Mouse (Mus musculus) kidney, postnatal 14 days (tissue): ENCODE data around the gene Man1a.

Experiments used
- DNase-seq: peaks from one replicate; pipeline ENCODE4 v3.0.0; 2022; ENCODE audit warnings: mixed read lengths

The Man1a gene

GRCm38 (mm10) chr10:54060587-54060986, 15.8 kb downstream of the Man1a start:
- DNase-seq, result no peak

- no peak for DNase-seq
Observed at GRCm38 (mm10) chr10:54059679-54060249, 16.6 kb downstream of the Man1a start.

- DNase-seq, result peak; percentile 17
Observed at GRCm38 (mm10) chr10:54059092-54059496, 17.3 kb downstream of the Man1a start.

- DNase-seq, result no peak
Observed at GRCm38 (mm10) chr10:54058657-54059056, 17.8 kb downstream of the Man1a start.

GRCm38 (mm10) chr10:54054188-54054587, 22.2 kb downstream of the Man1a start:
- no peak for DNase-seq

GRCm38 (mm10) chr10:54047885-54048284, 28.5 kb downstream of the Man1a start:
- DNase-seq, result no peak

GRCm38 (mm10) chr10:54043358-54043757, 33.1 kb downstream of the Man1a start:
- DNase-seq, result no peak

GRCm38 (mm10) chr10:54042212-54042840, 34.1 kb downstream of the Man1a start:
- no peak for DNase-seq

GRCm38 (mm10) chr10:54040261-54041165, 35.9 kb downstream of the Man1a start:
- peak; percentile 13 for DNase-seq

GRCm38 (mm10) chr10:54039754-54040153, 36.7 kb downstream of the Man1a start:
- no peak for DNase-seq

GRCm38 (mm10) chr10:54038734-54039133, 37.7 kb downstream of the Man1a start:
- no peak for DNase-seq

GRCm38 (mm10) chr10:54038180-54038579, 38.2 kb downstream of the Man1a start:
- no peak for DNase-seq

- no peak for DNase-seq
Observed at GRCm38 (mm10) chr10:54037348-54038010, 38.9 kb downstream of the Man1a start.

- DNase-seq, result no peak
Observed at GRCm38 (mm10) chr10:54035586-54035985, 40.8 kb downstream of the Man1a start.

- DNase-seq, result no peak
Observed at GRCm38 (mm10) chr10:54034779-54035178, 41.6 kb downstream of the Man1a start.

- DNase-seq, result peak; percentile 48
Observed at GRCm38 (mm10) chr10:54032316-54033092, 43.9 kb downstream of the Man1a start.

GRCm38 (mm10) chr10:54028866-54029265, 47.5 kb downstream of the Man1a start:
- DNase-seq, result no peak

- no peak for DNase-seq
Observed at GRCm38 (mm10) chr10:54026738-54027427, 49.5 kb downstream of the Man1a start.

- DNase-seq, result no peak
Observed at GRCm38 (mm10) chr10:54026101-54026500, 50.3 kb downstream of the Man1a start.

- DNase-seq, result no peak
Observed at GRCm38 (mm10) chr10:54017904-54018454, 58.4 kb downstream of the Man1a start.

GRCm38 (mm10) chr10:54014116-54014758, 62.2 kb downstream of the Man1a start:
- DNase-seq, result no peak
